Mouse (Mus musculus) layer of hippocampus, adult 18-20 months (tissue): ENCODE results near the gene Xirp1. TPM values are rescaled to one million over a fixed set of nuclear protein-coding genes. Genes with fewer than 3 reads are reported as not detected.
A peak's percentile ranks its signal among the peaks of the same experiment; 100 is the strongest.

Experiments used
- DNase-seq, 2 experiments: peaks; one replicate each; pipeline ENCODE4 v3.0.0; 2022; ENCODE audit warnings: low spot score in 2 of 2
- long read RNA-seq: library from polyadenylated mRNA; stranded (forward); transcript quantifications from one replicate; pipeline ENCODE4 v2.0.0, GENCODE M21; 2021
- total RNA-seq, 2 experiments: library from RNA; stranded (reverse); gene quantifications; 2 replicates each; pipeline ENCODE4 v1.2.3; 2021

The Xirp1 gene
- total RNA-seq, result under 1 TPM; 0.07 to 0.08 TPM
- long read RNA-seq, result 0 reads

- DNase-seq, result no peak
These were observed at the start of gene Xirp1 for GRCm38 (mm10) chr9:120023086-120023811. TSS of gene Xirp1 (minus strand) at chr9:120023598.

DNA sequence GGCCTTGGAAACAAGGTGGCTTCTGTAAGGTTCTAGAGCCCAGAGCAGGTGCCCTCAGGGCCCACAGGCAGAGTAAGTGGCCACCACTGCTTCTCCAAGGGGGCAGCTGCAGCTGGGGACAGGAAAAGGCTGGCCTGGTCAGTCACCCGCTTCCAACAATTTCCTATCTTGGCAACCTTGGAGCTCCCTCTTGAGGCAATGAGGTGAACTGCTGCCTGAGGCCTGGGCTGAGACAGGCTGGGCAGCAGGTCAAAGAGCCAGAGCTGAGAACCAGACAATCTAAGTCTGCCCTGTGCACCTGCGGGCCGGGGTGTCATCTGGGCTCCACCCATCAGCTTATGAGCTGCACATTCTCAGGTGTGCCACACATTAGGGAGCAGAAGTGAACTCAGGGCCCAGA lies 49.8 kb upstream of the Xirp1 start:
- DNase-seq, result peak; percentile 54 to 83

- no peak for DNase-seq
These were observed 47.9 kb upstream of the Xirp1 start for GRCm38 (mm10) chr9:120071251-120071650.

GRCm38 (mm10) chr9:120069779-120070178 lies 46.4 kb upstream of the Xirp1 start, which contains the start of gene Cx3cr1:
TSS of gene Cx3cr1 (minus strand) at chr9:120069879.
- no peak for DNase-seq

GRCm38 (mm10) chr9:120068047-120068446 lies 44.6 kb upstream of the Xirp1 start:
- no peak for DNase-seq

DNA sequence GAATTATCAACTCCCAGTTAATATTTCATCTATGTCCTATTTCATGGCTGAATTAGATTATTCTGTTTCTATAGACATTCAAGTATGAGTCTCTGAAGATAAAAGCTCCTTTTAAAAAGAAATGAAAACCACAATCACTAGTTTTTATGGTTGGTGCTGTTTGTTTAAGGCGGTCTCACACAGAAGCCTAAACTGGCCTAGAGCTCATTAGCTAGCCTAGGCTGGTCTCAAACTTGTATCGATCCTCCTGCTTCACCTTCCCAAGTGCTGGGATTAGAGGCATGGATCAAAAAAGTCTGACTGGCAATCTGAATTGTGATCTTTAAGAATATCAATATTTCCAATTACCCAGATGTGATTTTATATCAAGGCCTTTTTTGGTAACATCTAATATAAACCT lies 44.2 kb upstream of the Xirp1 start:
- DNase-seq, result no peak

- no peak for DNase-seq
These were observed 40.9 kb upstream of the Xirp1 start for GRCm38 (mm10) chr9:120064317-120064716.

GRCm38 (mm10) chr9:120058730-120059129 lies 35.3 kb upstream of the Xirp1 start:
- no peak for DNase-seq

GRCm38 (mm10) chr9:120056201-120056600 lies 32.8 kb upstream of the Xirp1 start:
- no peak for DNase-seq

GRCm38 (mm10) chr9:120054545-120055277 lies 31.3 kb upstream of the Xirp1 start:
- DNase-seq, result peak in 1 of 2 experiments; percentile 22

DNA sequence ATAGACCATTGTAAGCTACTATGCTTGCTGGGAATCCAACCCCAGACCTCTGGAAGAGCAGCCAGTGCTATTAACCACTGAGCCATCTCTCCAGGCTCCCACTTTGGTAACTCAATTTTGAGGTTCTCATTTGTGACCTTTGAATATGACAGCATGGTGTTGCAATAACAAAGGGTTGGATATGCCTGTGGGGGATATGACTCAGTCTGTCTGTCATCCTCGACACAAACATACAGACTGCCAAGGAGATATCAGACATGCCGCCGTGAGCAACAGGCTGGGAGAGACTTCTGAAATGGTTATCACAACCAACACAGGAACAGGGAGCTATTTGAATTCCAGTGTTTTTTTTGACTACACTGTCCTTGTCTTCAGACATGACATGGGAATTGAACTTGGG lies 26.0 kb upstream of the Xirp1 start:
- DNase-seq, result no peak

DNA sequence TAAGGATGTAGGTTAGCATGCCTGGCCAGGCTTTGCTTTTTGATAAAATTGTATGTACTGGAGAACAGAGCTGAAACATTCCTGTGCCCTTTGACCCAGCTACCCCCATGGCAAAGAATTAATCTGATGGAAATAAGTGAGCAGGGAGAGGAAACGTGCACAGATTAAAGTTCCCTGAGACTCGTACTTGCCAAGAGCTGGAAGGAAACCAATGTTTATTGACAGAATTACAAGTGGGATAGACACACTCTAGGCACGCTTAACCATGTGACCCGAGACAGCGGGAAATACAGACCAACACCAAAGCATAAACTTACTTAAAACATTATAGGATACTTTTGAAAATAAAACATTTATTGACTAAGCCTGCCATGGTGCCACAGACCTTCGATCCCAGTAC lies 25.1 kb upstream of the Xirp1 start:
- no peak for DNase-seq

DNA sequence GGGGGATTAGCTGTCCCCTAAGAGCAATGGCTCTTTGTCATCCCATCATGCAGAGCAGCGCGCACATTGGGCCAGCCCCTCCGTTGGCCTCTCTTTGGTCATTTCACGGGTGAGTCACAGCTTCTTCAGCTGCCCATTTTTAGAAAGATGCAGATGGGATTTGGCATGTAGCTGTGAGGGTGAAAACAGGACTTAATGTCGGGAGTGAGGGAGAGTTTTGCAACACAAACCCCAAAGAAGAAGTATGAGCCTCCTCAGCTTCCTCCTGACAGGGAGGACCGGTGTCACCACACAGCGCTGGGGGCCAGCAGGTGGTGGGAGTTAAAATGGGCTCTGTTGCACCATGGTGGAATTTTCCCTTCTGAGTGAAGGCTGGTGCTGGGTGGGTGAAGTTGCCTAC lies 19.7 kb upstream of the Xirp1 start:
- DNase-seq, result no peak

DNA sequence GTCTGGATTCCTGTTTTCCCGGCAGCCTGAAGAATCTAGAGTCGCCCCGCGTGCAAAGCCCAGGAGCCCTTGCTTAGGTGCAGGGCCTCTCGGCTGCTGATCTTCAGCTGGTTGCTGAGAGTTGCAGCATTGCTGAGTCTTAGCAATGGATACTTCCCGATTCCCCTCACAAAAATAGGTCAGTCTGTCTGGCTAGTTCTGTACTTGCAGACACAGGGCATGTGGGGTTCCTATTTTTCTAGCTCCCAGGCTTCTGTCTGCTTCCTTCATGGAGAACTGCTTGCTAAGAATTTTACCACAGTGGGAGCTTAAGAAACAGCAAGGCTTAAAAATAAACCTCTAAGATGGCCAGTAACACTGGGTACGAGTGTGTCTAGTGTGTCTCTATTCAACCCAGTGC lies 14.0 kb upstream of the Xirp1 start:
- DNase-seq, result no peak

DNA sequence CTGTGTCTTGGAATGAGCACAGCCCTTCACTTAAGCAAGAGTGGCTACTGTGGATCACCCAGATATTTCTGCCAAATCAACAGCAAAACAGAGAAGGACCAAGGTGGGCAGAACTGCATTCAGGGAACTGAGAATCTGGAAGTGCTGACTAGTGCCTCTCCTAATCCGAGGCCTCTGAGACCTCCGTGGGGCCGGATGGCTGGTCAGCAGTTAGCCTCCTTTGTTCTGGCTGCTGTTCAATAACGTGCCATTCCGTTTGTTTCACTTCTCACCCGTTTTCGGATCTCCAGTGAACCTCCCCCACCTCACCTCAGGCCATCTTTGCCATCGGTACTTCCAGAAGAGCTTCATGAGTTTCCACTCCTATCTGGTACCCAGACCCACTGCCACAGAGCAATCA lies 11.0 kb upstream of the Xirp1 start:
- DNase-seq, result no peak

DNA sequence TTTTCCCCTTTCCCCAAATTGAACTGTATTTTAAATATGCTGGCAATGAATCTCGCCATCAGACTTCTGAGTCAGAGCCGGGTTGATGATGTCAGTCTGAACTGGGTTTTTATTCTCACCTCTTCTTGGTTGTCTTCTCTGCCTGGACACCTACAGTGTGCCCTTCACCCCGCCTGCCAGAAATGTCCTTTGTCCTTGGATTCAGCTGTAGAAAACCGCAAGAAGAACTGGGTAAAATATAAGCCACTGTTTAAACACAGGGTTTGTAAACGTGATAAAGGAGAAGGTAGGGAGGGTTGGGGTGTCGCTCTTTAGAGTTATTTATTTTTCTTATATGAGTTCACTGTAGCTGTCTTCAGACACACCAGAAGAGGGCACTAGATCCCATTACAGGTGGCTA lies 9.3 kb upstream of the Xirp1 start:
- DNase-seq, result no peak

GRCm38 (mm10) chr9:120030421-120030820 lies 7.0 kb upstream of the Xirp1 start:
- no peak for DNase-seq

- no peak for DNase-seq
These were observed 6.5 kb upstream of the Xirp1 start for GRCm38 (mm10) chr9:120029880-120030279.

- peak in 1 of 2 experiments; percentile 68 for DNase-seq
These were observed 4.2 kb upstream of the Xirp1 start for GRCm38 (mm10) chr9:120027401-120028151.

DNA sequence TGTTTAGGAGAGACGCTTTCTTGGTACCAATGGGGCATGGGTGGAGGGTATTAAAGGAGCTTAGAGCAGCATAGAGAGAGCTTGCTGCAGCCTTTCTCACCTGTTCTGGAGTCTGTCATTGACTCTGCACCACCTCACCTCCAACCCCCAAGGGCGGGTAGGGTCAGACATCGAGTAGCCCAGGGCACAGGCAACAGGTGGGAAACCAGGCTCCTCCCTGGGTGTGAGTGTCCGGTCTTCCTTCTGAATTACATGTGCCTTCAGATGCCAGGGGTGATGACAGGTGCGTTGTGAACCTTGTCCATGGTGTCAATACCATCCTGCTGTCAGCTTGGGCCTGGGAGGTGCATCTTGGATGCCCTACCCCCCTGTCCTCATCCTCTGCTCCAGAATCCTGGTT lies 1.2 kb upstream of the Xirp1 start:
- no peak for DNase-seq

- DNase-seq, result no peak
These were observed 773 bp upstream of the Xirp1 start for GRCm38 (mm10) chr9:120024171-120024570.

DNA sequence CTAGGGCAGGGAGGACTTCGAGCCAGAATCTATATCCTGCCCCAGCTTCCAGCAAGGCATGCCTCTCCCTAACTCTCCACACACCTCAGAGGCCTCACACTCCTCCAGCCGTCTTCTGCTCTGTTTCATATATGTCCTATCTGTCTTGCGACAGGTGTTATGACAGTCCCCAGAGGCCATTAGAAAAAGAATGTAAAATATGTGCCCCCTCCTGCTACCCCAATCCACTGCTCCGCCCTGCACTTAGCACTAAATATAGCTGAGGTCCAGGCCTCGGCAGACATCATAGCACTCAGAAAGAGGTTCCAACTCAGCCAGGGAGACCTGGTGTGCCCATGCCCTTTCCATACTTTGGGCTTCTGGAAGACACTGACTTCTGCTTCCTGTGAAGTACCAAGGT lies 2.2 kb downstream of the Xirp1 start:
- DNase-seq, result no peak
